Mouse (Mus musculus): ENCODE measurements around the gene Il17d. TPM values are rescaled to one million over a fixed set of nuclear protein-coding genes. Genes with fewer than 3 reads are reported as not detected.

Il17d gene
- polyA plus RNA-seq, 1 experiment from 2014 or later = 0.49 TPM

DNA sequence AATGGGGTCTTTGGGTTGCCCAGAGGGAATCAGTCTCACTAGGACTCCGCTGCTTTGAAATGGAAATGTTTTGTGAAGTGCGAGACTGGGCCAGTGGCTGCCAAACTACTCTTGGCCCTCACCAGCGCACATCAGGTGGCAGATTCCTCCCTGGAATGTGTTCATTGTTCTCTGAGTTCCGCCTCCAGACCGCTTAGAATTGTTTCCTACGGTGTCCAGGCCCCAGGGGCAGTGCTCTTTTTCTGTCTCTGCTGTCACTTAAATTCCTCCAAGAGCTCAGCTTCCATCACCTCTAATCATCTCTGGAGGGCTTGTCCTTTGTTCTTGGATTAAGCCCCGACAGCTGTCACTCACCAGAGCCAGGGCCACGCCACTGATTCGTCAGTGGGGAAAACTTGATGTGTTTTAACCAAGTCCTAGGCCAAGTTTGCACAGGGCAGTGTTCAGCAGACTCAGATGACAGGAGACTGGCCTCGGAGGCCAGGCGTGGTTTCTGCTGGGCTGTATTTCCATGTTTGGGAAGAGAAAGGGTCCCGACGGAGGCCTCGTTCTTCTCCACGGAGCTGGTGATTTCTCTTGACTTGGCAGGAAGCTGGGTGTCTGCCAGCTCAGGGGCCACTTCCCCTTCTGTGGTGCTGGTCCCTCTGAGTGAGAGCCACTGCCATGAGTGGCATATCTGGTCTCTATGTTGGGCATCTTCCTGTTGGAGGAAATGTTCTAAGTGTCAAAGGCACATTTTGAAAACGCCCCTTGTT is 12.9 kb downstream of the Il17d start:
- no peak overlapping the region for H3K9ac ChIP-seq (ENCODE audit: low read depth, low read length)
- 0 out of 2 replicates have a peak overlapping the region, but pooled peaks have one; percentile 6 for H3K4me3 ChIP-seq (ENCODE audit: low read depth, low read length)
- WGBS (ENCODE audit: insufficient replicate concordance) = 11% methylated on average over 16 of the region's 16 CpGs
- no peak for ATAC-seq (replicated peaks; ENCODE audit: insufficient number of reproducible peaks, low FRiP score, low TSS enrichment)
- H3K4me2 ChIP-seq = peak overlapping the region; percentile 44
- H3K4me1 ChIP-seq (ENCODE audit: control insufficient read depth, insufficient read depth, low read length) = peaks cover 16% of the 10 kb centered on the region
- H3K36me3 ChIP-seq (ENCODE audit: control insufficient read depth, insufficient read depth, low read length) = no peaks in the 10 kb centered on the region
- H3K9me3 ChIP-seq (replicated peaks; ENCODE audit: control insufficient read depth, low read length) = no peaks in the 10 kb centered on the region
- peaks cover 25% of the 10 kb centered on the region for H3K27me3 ChIP-seq (ENCODE audit: control insufficient read depth, insufficient read depth, low read length)
- peak overlapping the region; percentile 47 for H3K27ac ChIP-seq (ENCODE audit: low read depth, low read length)

DNA sequence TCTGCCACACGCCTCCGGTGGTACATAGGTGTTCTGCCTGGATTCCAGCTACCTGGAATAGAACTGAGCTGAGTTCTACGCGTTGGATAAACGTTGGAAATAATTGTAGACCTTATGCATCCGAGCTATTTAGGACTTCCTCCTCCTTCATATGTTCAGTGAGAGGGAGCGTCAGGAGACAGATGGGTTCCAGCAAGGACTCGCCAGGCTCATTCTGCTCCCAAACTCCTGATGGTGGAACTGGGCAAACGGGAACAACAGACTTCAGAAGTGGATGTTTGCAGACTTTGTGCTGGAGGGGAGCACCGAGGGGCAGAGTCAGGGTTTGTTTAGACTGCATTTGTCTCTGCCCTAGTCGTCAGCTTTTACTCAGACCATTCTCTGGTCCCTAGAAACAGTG is 16.1 kb downstream of the Il17d start:
- Histone ChIP-seq H3K9ac (ENCODE audit: low read depth, low read length) (no peak overlapping the region), H3K4me1 (ENCODE audit: control insufficient read depth, insufficient read depth, low read length) (peaks cover 9% of the 10 kb centered on the region), H3K36me3 (ENCODE audit: control insufficient read depth, insufficient read depth, low read length) (no peaks in the 10 kb centered on the region), H3K9me3 (replicated peaks; ENCODE audit: control insufficient read depth, low read length) (no peaks in the 10 kb centered on the region), H3K4me2 (no peak overlapping the region), H3K27me3 (ENCODE audit: control insufficient read depth, insufficient read depth, low read length) (peaks cover 9% of the 10 kb centered on the region), H3K4me3 (ENCODE audit: low read depth, low read length) (no peak overlapping the region), H3K27ac (ENCODE audit: low read depth, low read length) (no peak overlapping the region)
- WGBS (ENCODE audit: insufficient replicate concordance) = 79% methylated on average over 11 of the region's 11 CpGs
- no peak for ATAC-seq (replicated peaks; ENCODE audit: insufficient number of reproducible peaks, low FRiP score, low TSS enrichment)

DNA sequence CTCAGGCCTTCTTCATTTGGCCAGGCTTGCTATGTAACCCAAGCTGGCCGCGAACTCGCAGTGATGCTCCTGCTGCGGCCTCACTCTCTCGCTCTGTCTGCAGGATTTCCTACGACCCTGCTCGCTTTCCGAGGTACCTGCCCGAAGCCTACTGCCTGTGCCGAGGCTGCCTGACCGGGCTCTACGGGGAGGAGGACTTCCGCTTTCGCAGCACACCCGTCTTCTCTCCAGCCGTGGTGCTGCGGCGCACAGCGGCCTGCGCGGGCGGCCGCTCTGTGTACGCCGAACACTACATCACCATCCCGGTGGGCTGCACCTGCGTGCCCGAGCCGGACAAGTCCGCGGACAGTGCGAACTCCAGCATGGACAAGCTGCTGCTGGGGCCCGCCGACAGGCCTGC is 17.7 kb downstream of the Il17d start:
- H3K9me3 ChIP-seq (replicated peaks; ENCODE audit: control insufficient read depth, low read length) = no peaks in the 10 kb centered on the region
- 43% methylated on average over 34 of the region's 34 CpGs for WGBS (ENCODE audit: insufficient replicate concordance)
- peaks cover 6% of the 10 kb centered on the region for H3K4me1 ChIP-seq (ENCODE audit: control insufficient read depth, insufficient read depth, low read length)
- no peaks in the 10 kb centered on the region for H3K36me3 ChIP-seq (ENCODE audit: control insufficient read depth, insufficient read depth, low read length)
- peak overlapping the region; percentile 19; the same call in 1 of the 2 replicates for H3K4me3 ChIP-seq (ENCODE audit: low read depth, low read length)
- H3K4me2 ChIP-seq = peak overlapping the region; percentile 57
- H3K27me3 ChIP-seq (ENCODE audit: control insufficient read depth, insufficient read depth, low read length) = peaks cover 6% of the 10 kb centered on the region; the same call in 1 of the 2 replicates
- ATAC-seq (replicated peaks; ENCODE audit: insufficient number of reproducible peaks, low FRiP score, low TSS enrichment) = no peak
- H3K27ac ChIP-seq (ENCODE audit: low read depth, low read length) = no peak overlapping the region
- H3K9ac ChIP-seq (ENCODE audit: low read depth, low read length) = 0 out of 2 replicates have a peak overlapping the region, but pooled peaks have one; percentile 44

DNA sequence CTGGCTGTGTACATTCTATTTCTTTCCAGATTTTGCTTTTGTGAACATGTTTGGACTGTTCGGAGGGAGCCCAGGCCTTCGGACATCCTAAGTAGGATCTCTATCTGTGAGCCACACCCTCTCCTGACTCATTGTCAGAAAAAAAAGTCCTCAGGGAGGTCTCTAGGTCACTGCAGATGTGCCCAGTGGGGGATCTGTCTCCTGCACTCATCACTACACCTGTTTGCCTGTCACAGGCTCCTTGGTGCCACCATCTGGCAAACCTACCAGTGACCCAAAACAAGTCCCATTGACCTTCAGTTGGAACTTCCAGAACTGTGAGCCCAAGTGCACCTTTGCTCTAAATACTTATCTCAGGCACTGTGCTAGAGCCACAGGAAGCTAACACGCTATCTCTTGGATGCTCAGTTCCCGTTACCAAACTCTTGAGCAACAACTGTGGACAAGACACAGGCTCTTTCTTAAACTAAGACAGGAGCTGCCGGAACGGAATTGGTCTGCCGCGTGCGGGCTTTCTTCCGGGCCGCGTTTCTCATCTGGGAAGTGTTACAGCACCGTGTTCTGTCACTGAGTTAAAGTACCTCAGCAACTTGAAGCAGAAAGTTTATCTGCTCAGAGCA is 19.0 kb downstream of the Il17d start:
- Histone ChIP-seq H3K9ac (ENCODE audit: low read depth, low read length) (no peak overlapping the region), H3K27me3 (ENCODE audit: control insufficient read depth, insufficient read depth, low read length) (peaks cover 6% of the 10 kb centered on the region; the same call in 1 of the 2 replicates), H3K9me3 (replicated peaks; ENCODE audit: control insufficient read depth, low read length) (no peaks in the 10 kb centered on the region), H3K4me3 (ENCODE audit: low read depth, low read length) (no peak overlapping the region), H3K4me2 (no peak overlapping the region), H3K36me3 (ENCODE audit: control insufficient read depth, insufficient read depth, low read length) (no peaks in the 10 kb centered on the region), H3K4me1 (ENCODE audit: control insufficient read depth, insufficient read depth, low read length) (no peaks in the 10 kb centered on the region), H3K27ac (ENCODE audit: low read depth, low read length) (no peak overlapping the region)
- 81% methylated on average over 13 of the region's 13 CpGs for WGBS (ENCODE audit: insufficient replicate concordance)
- no peak for ATAC-seq (replicated peaks; ENCODE audit: insufficient number of reproducible peaks, low FRiP score, low TSS enrichment)

DNA sequence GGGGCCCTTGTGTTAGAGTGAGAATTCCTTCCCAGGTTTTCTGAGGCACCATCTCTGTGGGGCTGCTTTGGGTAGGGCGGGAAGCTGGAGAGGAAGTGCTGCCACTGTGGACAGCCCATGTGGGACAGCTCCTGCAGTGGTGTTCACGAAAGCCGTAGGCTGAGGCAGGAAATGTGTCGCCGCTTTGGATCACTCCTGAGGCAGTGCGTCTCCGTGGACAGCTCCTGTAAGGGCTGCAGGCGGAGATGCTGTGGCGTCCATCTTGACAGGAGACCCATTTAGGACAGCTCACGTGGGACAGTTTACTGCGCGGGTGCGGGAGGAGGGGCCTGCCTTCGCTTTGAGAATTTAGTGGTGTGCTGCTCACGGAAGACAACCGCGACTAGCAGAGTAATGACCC is 20.9 kb downstream of the Il17d start:
- H3K27me3 ChIP-seq (ENCODE audit: control insufficient read depth, insufficient read depth, low read length) = peaks cover 6% of the 10 kb centered on the region; the same call in 1 of the 2 replicates
- H3K27ac ChIP-seq (ENCODE audit: low read depth, low read length) = no peak overlapping the region
- no peak overlapping the region for H3K9ac ChIP-seq (ENCODE audit: low read depth, low read length)
- WGBS (ENCODE audit: insufficient replicate concordance) = 76% methylated on average over 17 of the region's 17 CpGs
- no peak overlapping the region for H3K4me3 ChIP-seq (ENCODE audit: low read depth, low read length)
- H3K4me1 ChIP-seq (ENCODE audit: control insufficient read depth, insufficient read depth, low read length) = no peaks in the 10 kb centered on the region
- no peak for ATAC-seq (replicated peaks; ENCODE audit: insufficient number of reproducible peaks, low FRiP score, low TSS enrichment)
- H3K9me3 ChIP-seq (replicated peaks; ENCODE audit: control insufficient read depth, low read length) = no peaks in the 10 kb centered on the region
- H3K4me2 ChIP-seq = no peak overlapping the region
- H3K36me3 ChIP-seq (ENCODE audit: control insufficient read depth, insufficient read depth, low read length) = no peaks in the 10 kb centered on the region

DNA sequence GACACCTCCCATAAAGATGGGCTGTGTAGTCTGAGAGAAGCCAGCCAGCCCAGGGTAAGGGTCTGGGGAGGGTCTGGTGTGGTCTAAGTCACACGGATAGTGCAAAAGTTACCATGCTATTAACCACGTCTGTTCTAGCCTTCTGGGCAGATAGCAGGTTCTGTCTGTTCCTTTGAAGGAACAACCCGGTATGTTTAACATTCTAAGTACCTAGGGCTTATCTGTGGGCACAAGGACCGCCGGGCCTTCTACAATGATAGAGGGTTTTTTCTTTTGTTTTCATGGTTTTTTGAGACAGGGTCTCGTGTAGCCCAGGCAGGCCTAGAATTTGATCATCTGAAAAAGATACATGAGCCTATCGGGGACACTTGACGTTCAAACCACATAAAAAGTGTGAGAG is 21.6 kb downstream of the Il17d start:
- Histone ChIP-seq H3K36me3 (ENCODE audit: control insufficient read depth, insufficient read depth, low read length) (no peaks in the 10 kb centered on the region), H3K9me3 (replicated peaks; ENCODE audit: control insufficient read depth, low read length) (no peaks in the 10 kb centered on the region), H3K9ac (ENCODE audit: low read depth, low read length) (no peak overlapping the region), H3K4me1 (ENCODE audit: control insufficient read depth, insufficient read depth, low read length) (no peaks in the 10 kb centered on the region), H3K27me3 (ENCODE audit: control insufficient read depth, insufficient read depth, low read length) (peaks cover 3% of the 10 kb centered on the region; the same call in 1 of the 2 replicates), H3K4me2 (no peak overlapping the region), H3K4me3 (ENCODE audit: low read depth, low read length) (no peak overlapping the region), H3K27ac (ENCODE audit: low read depth, low read length) (no peak overlapping the region)
- ATAC-seq (replicated peaks; ENCODE audit: insufficient number of reproducible peaks, low FRiP score, low TSS enrichment) = no peak
- WGBS (ENCODE audit: insufficient replicate concordance) = 75% methylated on average over 8 of the region's 8 CpGs

DNA sequence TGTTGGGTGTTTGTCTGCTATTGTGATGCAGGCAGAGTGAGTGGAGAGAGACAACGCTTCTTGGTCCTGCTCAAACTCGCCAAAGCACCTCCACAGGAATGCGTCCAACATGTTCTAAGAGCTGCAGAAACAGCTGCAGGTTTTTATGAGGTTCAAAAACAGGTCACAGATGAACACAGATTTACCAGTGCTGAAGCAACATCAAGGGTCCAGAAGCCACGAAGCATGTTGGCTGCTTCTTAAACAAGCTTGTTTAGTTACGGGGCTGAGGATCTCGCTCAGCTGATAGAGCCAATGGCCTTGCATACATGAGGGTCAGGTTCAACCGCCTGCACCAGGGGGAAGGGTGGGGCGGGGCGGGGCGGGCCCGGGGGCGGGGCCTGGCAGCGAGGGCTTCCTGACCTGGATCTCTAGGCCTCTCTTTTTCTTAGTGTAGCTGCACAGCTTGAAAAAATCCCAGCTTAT is 22.0 kb downstream of the Il17d start:
- Histone ChIP-seq H3K27ac (ENCODE audit: low read depth, low read length) (no peak overlapping the region), H3K9ac (ENCODE audit: low read depth, low read length) (no peak overlapping the region), H3K36me3 (ENCODE audit: control insufficient read depth, insufficient read depth, low read length) (no peaks in the 10 kb centered on the region), H3K4me3 (ENCODE audit: low read depth, low read length) (no peak overlapping the region), H3K27me3 (ENCODE audit: control insufficient read depth, insufficient read depth, low read length) (peaks cover 3% of the 10 kb centered on the region; the same call in 1 of the 2 replicates), H3K4me1 (ENCODE audit: control insufficient read depth, insufficient read depth, low read length) (no peaks in the 10 kb centered on the region), H3K9me3 (replicated peaks; ENCODE audit: control insufficient read depth, low read length) (no peaks in the 10 kb centered on the region), H3K4me2 (no peak overlapping the region)
- WGBS (ENCODE audit: insufficient replicate concordance) = 22% methylated on average over 13 of the region's 13 CpGs
- no peak for ATAC-seq (replicated peaks; ENCODE audit: insufficient number of reproducible peaks, low FRiP score, low TSS enrichment)

DNA sequence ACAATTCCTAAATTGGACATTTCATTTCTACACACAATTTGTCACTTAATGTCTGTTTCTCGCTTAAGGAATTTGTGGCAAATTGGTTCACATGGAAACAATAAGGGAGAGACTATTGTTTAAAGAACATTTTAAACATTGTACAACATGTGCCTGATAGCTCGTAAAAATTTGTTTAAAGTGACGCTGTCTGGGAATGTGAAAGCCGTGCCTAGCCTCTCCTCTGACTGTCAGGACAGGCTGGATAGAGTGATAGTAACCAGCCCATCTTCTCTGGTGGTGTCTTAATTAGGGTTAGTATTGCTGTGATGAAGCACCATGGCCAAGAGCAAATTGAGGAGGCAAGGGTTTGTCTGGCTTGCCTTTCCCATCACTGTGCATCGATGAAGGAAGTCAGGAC is 22.5 kb downstream of the Il17d start:
- no peak overlapping the region for H3K27ac ChIP-seq (ENCODE audit: low read depth, low read length)
- H3K4me2 ChIP-seq = no peak overlapping the region
- 73% methylated on average over 5 of the region's 5 CpGs for WGBS (ENCODE audit: insufficient replicate concordance)

More for the DNA sequence above, 22.5 kb downstream of the Il17d start:
- no peak for ATAC-seq (replicated peaks; ENCODE audit: insufficient number of reproducible peaks, low FRiP score, low TSS enrichment)
- H3K9me3 ChIP-seq (replicated peaks; ENCODE audit: control insufficient read depth, low read length) = no peaks in the 10 kb centered on the region
- H3K4me1 ChIP-seq (ENCODE audit: control insufficient read depth, insufficient read depth, low read length) = no peaks in the 10 kb centered on the region
- H3K27me3 ChIP-seq (ENCODE audit: control insufficient read depth, insufficient read depth, low read length) = peaks cover 2% of the 10 kb centered on the region; the same call in 1 of the 2 replicates
- H3K9ac ChIP-seq (ENCODE audit: low read depth, low read length) = no peak overlapping the region
- H3K4me3 ChIP-seq (ENCODE audit: low read depth, low read length) = no peak overlapping the region
- H3K36me3 ChIP-seq (ENCODE audit: control insufficient read depth, insufficient read depth, low read length) = no peaks in the 10 kb centered on the region
